Mouse (Mus musculus) heart, adult 18-20 months (tissue): ENCODE data around the gene Dscam. TPM values are rescaled to one million over a fixed set of nuclear protein-coding genes. Genes with fewer than 3 reads are reported as not detected.

Source experiments
- DNase-seq, 2 experiments: peaks; one replicate each; pipeline ENCODE4 v3.0.0; 2021 to 2022; ENCODE audit warnings: mixed read lengths in 1 of 2
- total RNA-seq, 2 experiments: library from RNA; stranded (reverse); gene quantifications; 2 replicates each; pipeline ENCODE4 v1.2.3; 2021

Dscam gene
- total RNA-seq, 2 experiments from 2014 or later: 0.05 TPM; not detected in 1

DNA sequence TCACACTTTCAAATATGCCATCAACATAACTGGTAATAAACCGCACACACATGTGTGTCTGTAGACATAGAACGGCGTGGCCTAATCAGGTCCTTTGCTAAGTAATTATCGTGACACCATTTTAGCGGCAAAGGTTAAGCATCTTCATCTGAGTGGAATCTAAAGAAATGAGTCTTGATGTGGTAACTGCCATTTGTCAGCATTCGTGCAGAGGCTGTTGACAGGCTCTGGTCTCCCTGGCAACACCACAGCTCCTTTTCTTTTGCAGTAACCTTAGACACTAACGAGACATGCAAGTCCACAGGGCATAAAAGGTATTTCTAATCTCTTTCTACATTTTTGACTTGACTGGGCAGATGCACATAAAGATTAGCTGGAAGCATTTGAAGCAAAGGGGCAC is 297.8 kb downstream of the Dscam start:
- no peak for DNase-seq

DNA sequence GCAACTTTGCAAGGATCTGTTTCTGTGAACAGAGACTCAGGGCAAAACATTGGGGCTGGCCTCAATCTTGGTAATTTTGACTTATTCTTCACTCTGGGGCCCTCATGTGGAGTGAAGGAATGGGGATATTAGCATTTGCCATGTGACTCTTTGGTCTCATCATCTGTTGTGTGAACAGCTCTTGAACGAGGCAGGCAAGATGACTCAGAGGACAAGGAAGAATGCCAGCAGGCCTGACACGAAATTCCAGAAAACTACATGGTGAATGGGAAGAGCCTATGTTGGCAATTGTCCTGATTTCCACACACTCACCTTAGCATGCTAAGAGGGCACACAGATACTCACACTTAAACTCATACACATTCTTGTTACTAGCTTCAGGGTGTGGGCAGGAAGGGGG is 313.0 kb downstream of the Dscam start:
- DNase-seq: peak; percentile 2 to 10

- DNase-seq: no peak
Observed at GRCm38 (mm10) chr16:96855060-96855459, 315.5 kb downstream of the Dscam start.

GRCm38 (mm10) chr16:96852383-96852782 is 318.2 kb downstream of the Dscam start:
- DNase-seq: peak; percentile 9 to 47

DNA sequence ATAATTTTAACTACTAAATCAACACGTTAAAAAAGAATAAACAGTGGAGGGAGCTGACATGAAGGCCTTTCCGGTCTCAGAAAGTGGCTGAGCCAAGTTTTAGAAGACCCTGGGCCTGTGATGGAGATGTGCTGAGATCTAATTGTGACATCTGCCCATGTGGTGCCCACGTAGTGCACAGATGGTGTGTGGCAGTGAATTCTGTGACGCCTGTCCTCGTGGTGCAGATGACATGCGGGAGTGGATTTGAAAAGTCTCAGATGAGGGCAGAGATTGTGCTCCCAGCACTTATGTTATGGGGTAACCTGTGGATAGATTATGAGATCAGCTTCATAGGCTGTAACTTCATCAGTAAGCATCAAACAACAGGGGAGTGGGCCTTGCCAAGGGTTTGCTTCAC is 321.6 kb downstream of the Dscam start:
- no peak for DNase-seq

DNA sequence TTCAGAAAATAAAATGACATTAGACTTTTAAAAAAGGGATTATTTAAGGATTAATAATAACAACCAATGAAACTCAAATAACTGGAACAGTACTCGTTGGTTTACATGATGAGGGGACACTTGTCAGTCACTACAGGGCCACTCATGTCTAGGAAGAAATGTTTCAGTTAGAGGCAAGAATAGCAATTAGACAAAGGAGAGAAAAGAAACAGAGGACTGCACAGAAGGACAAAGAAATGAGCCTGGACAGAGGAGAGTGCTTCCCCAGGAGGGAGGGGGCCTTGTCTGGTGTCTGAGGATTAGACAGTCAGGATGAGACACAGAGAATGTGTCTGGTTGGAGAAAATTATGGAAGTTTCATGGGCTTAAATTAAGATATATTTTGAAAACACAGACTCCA is 324.0 kb downstream of the Dscam start:
- no peak for DNase-seq

DNA sequence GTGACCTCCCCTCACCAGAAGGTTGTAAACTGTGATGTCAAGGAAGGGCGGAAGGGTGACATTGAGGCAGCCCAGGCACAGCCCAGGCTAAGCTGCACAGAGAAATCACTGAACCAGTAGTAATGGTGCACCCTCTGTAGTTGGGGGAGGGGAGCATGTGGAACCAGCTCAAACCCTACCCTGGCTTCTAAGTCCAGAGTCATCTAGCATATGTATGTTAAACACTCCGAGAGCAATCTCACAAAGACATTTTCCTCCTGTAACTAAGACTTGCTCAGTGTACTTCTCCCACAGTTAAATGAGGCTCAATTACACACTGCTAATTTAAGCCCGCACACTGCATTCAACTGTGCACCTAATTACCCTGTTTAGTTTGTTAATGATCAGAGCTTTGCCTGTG is 324.4 kb downstream of the Dscam start:
- DNase-seq: no peak

- no peak for DNase-seq
Observed at GRCm38 (mm10) chr16:96845475-96846098, 325.0 kb downstream of the Dscam start.

DNA sequence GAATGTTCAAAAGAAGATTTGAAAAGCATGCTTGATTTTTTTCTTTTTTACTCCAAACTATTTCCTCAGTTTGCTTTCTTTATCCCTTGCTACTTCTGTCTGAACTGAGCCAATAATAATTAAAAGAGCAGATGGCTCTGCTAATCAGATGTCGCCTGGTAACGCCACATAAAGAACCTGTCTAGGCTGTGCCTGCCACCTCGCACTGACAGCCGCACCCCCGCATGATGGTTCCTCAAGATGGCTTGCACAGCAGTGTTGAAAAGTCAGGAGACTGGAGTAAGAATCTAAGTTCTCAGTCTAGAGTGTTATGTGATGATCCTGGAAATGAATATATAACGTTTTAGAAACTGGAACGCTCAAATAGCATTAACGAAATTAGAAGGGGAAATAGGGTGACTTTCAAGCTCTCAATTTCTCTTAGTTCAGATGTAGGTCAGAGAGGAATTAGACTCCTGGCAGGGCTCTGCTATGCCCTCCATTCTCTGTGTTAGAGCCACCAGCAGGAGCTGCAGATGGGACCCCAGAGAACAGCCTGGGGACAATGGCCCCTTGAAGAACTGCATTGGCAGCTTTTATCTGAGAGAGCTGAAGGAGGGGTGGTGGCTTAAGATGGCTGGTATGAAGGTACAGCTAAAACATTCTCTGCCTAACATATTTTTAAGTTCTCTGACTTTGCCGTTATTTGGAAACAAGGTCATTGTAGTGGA is 326.7 kb downstream of the Dscam start:
- DNase-seq: no peak

DNA sequence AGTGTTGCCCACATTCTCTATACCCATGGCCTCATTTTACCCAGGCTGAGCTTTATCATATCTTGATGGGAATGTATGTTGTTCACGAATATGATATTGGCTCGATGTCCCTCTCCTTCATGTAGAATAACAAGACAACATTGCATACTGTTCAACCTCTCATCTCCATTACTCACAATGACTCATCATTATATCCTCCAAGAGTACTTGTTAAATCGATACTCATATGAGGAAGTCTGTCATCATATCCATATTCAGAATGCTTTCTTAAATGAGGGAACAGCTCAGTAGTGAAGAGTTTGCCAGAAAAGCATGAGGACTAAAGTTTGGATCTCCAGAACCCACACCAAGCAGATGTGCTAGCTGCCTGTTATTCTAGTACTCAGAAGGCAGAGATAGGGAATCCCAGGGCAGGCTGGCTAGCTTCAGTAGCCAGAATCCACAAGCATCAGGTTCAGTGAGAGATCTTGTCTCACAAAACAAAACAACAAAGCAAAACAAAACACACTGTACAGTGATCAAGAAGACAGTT is 327.7 kb downstream of the Dscam start:
- no peak for DNase-seq

DNA sequence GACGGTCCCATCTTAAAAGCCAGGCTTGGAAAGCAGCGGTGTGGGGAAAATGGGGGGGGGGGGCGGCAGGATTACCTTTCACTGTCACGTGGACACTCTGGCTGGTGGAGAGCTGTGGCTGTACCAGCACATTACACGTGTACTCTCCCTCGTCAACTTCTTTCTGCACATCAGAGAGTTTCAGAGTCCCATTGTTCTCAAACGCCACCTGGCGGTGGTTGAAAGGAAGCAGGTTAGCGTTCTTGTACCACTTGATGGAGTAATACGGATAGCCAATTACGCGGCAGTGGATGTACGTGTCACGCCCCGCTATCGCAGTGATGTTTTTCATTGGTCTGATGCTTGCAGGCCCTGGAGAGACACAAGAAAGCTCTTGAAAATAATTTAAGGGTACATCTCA is 350.9 kb downstream of the Dscam start:
- peak; percentile 20 to 57 for DNase-seq

DNA sequence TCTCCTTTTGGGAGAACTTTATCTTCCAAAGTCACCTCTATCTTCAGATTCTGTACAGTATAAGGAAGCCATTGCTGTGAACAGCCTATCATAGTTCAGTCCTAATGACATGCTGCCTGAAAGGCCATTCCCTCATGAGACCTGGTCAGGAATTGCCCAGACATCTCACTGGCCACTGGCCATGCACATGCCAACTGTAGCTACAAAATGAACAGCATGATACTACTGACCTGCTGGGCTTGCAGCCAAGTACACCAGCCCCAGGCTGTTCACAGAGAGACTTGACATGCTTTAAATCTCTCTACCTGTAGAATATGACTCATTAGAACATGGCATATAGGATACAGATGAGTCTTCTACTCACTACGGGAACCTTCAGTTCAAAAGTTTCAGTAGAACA is 364.3 kb downstream of the Dscam start:
- peak; percentile 4 to 14 for DNase-seq

DNA sequence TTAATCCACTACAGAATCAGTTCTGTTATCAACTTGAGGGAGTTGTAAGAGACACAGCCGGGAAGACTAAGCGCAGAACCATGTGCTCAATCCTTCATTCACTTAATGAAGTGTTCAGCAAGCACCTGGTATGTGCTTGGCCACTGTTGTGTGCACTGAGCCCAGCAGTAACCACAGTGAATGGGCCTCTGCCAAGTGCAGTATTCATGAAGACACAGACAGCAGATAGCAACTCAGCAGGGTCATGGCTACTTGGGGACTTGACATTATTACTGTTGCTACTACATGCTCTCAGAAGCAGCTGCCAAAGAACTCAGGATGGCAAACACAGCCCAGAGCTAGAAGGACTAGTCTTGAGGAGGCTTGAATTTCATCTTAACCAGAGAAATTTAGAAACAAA is 367.9 kb downstream of the Dscam start:
- DNase-seq: no peak

DNA sequence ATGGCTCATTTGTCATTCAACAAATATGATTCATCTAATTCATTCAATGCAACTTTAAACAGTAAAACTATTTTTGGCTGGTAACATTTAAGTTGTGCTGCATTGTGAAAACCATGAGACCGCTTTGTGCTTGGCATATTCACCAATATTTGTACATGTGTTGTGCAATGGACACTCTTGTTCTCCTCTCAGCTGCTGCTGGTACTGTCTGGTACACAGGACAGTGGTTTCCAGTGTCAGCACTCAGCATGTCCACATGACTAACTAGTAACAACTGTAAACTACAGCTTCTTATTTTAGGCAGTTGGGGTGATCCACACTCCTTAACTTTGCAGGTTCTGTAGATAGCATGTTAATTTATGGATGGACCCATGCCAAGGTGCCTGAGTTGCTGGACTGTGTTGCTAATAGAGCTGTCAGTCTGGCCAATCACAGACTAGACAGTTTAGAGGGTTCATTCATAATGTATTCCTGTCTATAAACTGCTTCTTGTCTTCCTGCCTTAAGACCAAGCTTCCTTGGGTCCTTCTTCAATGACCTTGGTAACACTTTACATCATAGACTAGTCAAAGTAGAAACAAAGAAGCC is 368.8 kb downstream of the Dscam start:
- DNase-seq: no peak

DNA sequence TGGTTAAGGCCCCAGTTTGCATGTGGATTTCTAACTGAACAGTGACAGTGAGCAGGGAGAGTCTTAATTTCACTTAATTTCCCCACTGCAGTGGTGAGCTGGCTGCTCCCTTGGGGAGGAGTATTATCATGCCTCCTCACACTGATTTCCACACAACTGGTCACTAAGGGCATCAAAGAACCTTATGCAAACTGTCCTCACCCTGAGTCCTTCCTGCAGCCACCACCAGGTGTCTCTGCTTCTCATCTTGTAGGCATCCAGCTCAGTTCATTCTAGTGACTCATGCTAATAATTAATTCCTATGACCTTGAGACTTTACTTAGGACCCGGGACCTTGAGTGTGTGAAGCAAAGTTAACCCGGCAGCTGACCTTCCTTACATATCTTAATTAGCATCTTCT is 375.1 kb downstream of the Dscam start:
- peak; percentile 1 to 45 for DNase-seq

- no peak for DNase-seq
Observed at GRCm38 (mm10) chr16:96791307-96791706, 379.2 kb downstream of the Dscam start.

- no peak for DNase-seq
Observed at GRCm38 (mm10) chr16:96788286-96788685, 382.3 kb downstream of the Dscam start.

DNA sequence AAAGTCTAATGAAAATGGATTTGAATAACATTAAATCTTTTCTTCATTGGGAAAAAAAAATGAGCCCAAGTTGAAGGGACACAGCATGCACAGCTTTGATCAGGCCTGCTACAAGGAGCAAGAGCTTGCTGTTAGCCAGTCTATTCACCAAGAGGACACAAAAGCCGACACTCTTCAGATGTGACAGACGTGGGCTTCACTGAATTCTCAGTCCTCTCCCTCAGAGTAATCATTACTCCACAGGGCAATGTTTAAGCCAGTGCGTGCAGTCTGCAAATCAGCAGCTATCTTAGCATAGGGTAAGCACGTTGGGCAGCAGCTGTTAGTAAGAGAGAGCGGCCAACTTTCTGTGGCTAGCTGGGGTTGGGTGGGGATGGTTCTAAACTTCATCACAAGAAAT is 391.5 kb downstream of the Dscam start:
- no peak for DNase-seq

- no peak for DNase-seq
Observed at GRCm38 (mm10) chr16:96774245-96774644, 396.3 kb downstream of the Dscam start.

DNA sequence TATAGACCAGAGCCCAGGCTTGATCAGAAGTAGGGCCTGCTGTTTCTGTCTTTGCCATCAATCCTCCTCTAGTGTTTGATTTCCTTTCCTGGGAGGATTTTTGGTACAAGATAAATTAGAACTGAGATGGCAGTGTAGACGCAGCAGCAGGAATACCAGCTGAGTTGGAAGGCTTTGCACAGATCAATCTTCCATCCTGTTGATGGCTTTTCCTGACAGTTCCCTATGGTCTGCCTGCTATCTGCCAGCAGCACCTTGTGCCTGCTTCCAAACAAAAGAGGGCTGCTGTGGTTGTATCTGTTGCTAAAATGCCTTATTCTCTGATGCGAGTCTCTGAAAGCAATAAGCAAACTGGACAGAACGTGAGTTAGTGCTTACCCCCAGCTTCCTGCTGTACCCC is 402.6 kb downstream of the Dscam start:
- no peak for DNase-seq

GRCm38 (mm10) chr16:96767508-96767907 is 403.0 kb downstream of the Dscam start:
- DNase-seq: no peak

GRCm38 (mm10) chr16:96761225-96761624 is 409.3 kb downstream of the Dscam start:
- no peak for DNase-seq

DNA sequence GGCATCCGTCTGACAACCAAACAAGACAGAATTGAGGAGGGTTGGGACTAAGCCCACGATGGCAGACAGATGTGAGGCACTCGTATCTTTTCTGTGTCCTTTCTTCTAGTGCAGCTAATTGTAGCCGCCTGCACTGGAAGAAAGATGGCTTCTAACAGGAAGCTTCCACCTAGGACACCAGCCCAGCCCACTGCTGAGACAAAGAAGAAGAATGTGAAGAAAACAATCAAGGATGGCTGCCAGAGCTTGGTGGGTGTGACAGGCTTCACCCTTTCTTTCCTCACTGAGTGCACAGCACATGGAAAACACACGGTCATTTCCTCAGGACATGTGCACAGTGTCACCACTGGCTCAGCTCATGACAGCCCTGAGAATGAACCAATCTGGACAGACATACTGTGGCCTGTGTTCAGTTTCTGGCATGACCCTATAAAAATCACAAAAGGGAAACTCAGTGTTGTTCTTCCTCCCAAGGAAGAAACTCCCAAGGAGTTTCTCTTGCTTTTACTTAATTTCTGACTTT is 411.4 kb downstream of the Dscam start:
- DNase-seq: no peak
